Mouse (Mus musculus) small intestine, adult 2 months (tissue): Measurements from ENCODE around the gene Traf4.

ENCODE experiments used
- CTCF ChIP-seq: fragments of 200-500 bp; IDR thresholded peaks from 2 replicates; pipeline ENCODE4 v1.5.1; 2012; ENCODE audit warnings: low read depth, mild to moderate bottlenecking, control low read depth, inconsistent platforms, low read length, moderate library complexity, mixed read lengths; ENCODE audit not compliant: insufficient replicate concordance, insufficient read length; ENCODE audit errors: extremely low read depth
- POLR2A ChIP-seq: fragments of 200-500 bp; IDR thresholded peaks from 2 replicates; pipeline ENCODE4 v1.6.1; 2012; ENCODE audit warnings: low read depth, mild to moderate bottlenecking, control low read depth, inconsistent platforms, low read length, moderate library complexity

DNA sequence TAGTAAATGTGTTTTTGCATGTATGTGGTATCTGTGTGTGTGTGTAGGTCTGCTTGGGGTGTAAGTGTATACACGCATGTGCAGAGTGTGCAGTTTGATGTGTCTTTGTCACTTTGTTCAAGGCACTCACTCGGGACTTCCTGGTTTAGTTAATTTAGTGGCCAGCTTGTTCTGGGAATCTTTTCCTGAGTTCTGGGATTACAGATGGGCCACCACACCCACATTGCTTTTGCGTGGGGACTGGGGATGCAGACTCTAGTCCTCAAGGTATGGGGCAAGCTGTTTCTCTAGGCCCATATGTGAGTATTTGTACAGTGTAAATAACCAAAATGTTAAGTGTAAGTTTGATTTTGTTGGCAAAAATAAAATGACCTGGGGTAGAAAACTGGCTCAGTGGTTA is 31.0 kb downstream of the Traf4 start:
- no peak for TF ChIP-seq CTCF
- no peak for TF ChIP-seq POLR2A
